Mouse (Mus musculus) heart, adult 2 months (tissue): ENCODE measurements around the gene Dohh. TPM values are rescaled to one million over a fixed set of nuclear protein-coding genes. Genes with fewer than 3 reads are reported as not detected.

Experiments
- DNase-seq, 2 experiments: peaks; one replicate each; pipeline ENCODE4 v3.0.0; 2021
- H3K27ac ChIP-seq: fragments of 200-600 bp; 2 replicates; pipeline ENCODE4 v1.8.1; 2022
- H3K27me3 ChIP-seq: fragments of 200-500 bp; 2 replicates; pipeline ENCODE4 v1.6.1; 2012; ENCODE audit warnings: mild to moderate bottlenecking, low read length, inconsistent platforms, mixed read lengths; ENCODE audit not compliant: control insufficient read depth, insufficient read depth
- H3K36me3 ChIP-seq: fragments of 200-500 bp; 2 replicates; pipeline ENCODE4 v1.6.1; 2012; ENCODE audit warnings: low read length, inconsistent platforms; ENCODE audit not compliant: control insufficient read depth, insufficient read depth
- H3K4me1 ChIP-seq: fragments of 200-500 bp; 2 replicates; pipeline ENCODE4 v1.6.1; 2011; ENCODE audit warnings: low read length; ENCODE audit not compliant: control insufficient read depth, insufficient read depth
- H3K4me3 ChIP-seq: fragments of 200-600 bp; 2 replicates; pipeline ENCODE4 v1.8.1; 2022
- H3K79me2 ChIP-seq: fragments of 200-500 bp; replicated peaks from 2 replicates; pipeline ENCODE4 v1.6.1; 2012; ENCODE audit warnings: mild to moderate bottlenecking, inconsistent platforms, low read length, moderate library complexity, mixed read lengths; ENCODE audit not compliant: control insufficient read depth, insufficient read depth
- H3K9ac ChIP-seq: fragments of 200-500 bp; 2 replicates; pipeline ENCODE4 v1.6.1; 2012; ENCODE audit warnings: low read depth, mild to moderate bottlenecking, control low read depth, inconsistent platforms, low read length, mixed read lengths
- CTCF ChIP-seq: fragments of 200-600 bp; IDR thresholded peaks from 2 replicates; pipeline ENCODE4 v1.8.1; 2022; ENCODE audit warnings: antibody characterized with exemption, mild to moderate bottlenecking, moderate library complexity
- EP300 ChIP-seq: fragments of 200-500 bp; IDR thresholded peaks from 2 replicates; pipeline ENCODE4 v1.6.1; 2011; ENCODE audit warnings: low read depth, low read length, control low read depth; ENCODE audit not compliant: insufficient read depth
- POLR2A ChIP-seq: fragments of 200-500 bp; IDR thresholded peaks from 2 replicates; pipeline ENCODE4 v1.6.1; 2011; ENCODE audit warnings: mild to moderate bottlenecking, low read depth, low read length, control low read depth; ENCODE audit not compliant: insufficient read depth
- WGBS: fragments of 180-500 bp; shearing (Covaris S2); methylation state at CpG from one replicate; pipeline ENCODE4 v1.1.7; 2018; 5-methylcytosine and 5-hydroxymethylcytosine counted together
- intact Hi-C: fragments of 180-260 bp; cut with DNase I; formaldehyde crosslinking; loops from one replicate; pipeline ENCODE4 v1.15.1; 2025
- polyA plus RNA-seq: library from polyadenylated mRNA; depleted of rRNA; stranded (reverse); fragments of >200 nt; gene quantifications from 2 replicates; pipeline ENCODE4 v1.2.3, GENCODE M21; 2012
- total RNA-seq, 2 experiments: library from RNA; stranded (reverse); gene quantifications; 2 replicates each; pipeline ENCODE4 v1.2.3; 2021

The Dohh gene
- total and polyA plus RNA-seq, 3 experiments, result 46.6 to 56.9 (median 53.8) TPM

GRCm38 (mm10) chr10:81422191-81422590 lies 38.0 kb downstream of the Dohh start:
- no peaks in the 10 kb centered on the region for H3K27me3 ChIP-seq
- peak overlapping the region; percentile 85 for H3K27ac ChIP-seq
- H3K9ac ChIP-seq, result peak overlapping the region; percentile 22
- peaks cover 40% of the 10 kb centered on the region for H3K4me1 ChIP-seq
- intact Hi-C loops, result no loop called here
- H3K79me2 ChIP-seq, result peaks cover 18% of the 10 kb centered on the region
- no peaks in the 10 kb centered on the region for H3K36me3 ChIP-seq
- whole genome bisulfite sequencing, result 58% methylated on average over 6 of the region's 6 CpGs
- peak; percentile 24 to 30 for DNase-seq
- TF ChIP-seq EP300, result no peak
- TF ChIP-seq POLR2A, result no peak
- no peak for TF ChIP-seq CTCF
- no peak overlapping the region for H3K4me3 ChIP-seq

- no peak for TF ChIP-seq POLR2A
- no peak for TF ChIP-seq CTCF
- TF ChIP-seq EP300, result no peak
- 76% methylated on average over 3 of the region's 3 CpGs for WGBS
- Histone ChIP-seq H3K27me3 (no peaks in the 10 kb centered on the region), H3K27ac (peak overlapping the region; percentile 85), H3K9ac (no peak overlapping the region), H3K36me3 (no peaks in the 10 kb centered on the region), H3K4me3 (no peak overlapping the region), H3K79me2 (peaks cover 20% of the 10 kb centered on the region), H3K4me1 (peaks cover 38% of the 10 kb centered on the region)
- intact Hi-C loops, result no loop called here
- DNase-seq, result peak; percentile 10 to 20
Observed at GRCm38 (mm10) chr10:81422661-81423217, 38.5 kb downstream of the Dohh start.

GRCm38 (mm10) chr10:81423476-81424245 lies 39.4 kb downstream of the Dohh start:
- no peaks in the 10 kb centered on the region for H3K36me3 ChIP-seq
- H3K4me3 ChIP-seq, result no peak overlapping the region; the same call in 1 of the 2 replicates
- 65% methylated on average over 4 of the region's 4 CpGs for WGBS
- H3K9ac ChIP-seq, result peak overlapping the region; percentile 32
- H3K27me3 ChIP-seq, result no peaks in the 10 kb centered on the region
- H3K79me2 ChIP-seq, result peaks cover 20% of the 10 kb centered on the region
- no peak for TF ChIP-seq POLR2A
- H3K27ac ChIP-seq, result peak overlapping the region; percentile 98
- H3K4me1 ChIP-seq, result peaks cover 36% of the 10 kb centered on the region
- intact Hi-C loops, result no loop called here
- peak; percentile 4 to 23 for DNase-seq

- peak; percentile 75 to 83 for DNase-seq
- H3K9ac ChIP-seq, result peak overlapping the region; percentile 94
- peaks cover 35% of the 10 kb centered on the region for H3K4me1 ChIP-seq
- H3K27me3 ChIP-seq, result no peaks in the 10 kb centered on the region
- H3K27ac ChIP-seq, result peak overlapping the region; percentile 98
- WGBS, result 2% methylated on average over 25 of the region's 25 CpGs
- TF ChIP-seq CTCF, result no peak
- TF ChIP-seq POLR2A, result peak; percentile 16; the same call in 1 of the 2 replicates
- no peak for TF ChIP-seq EP300
- no peaks in the 10 kb centered on the region for H3K36me3 ChIP-seq
- H3K79me2 ChIP-seq, result peaks cover 18% of the 10 kb centered on the region
- intact Hi-C loops, result loop anchor here (1.0 kb wide), 1 partner anchor 9 kb away; no protein-coding TSS in a partner anchor
- peak overlapping the region; percentile 95 for H3K4me3 ChIP-seq
Observed at GRCm38 (mm10) chr10:81424246-81425051, 40.2 kb downstream of the Dohh start.

GRCm38 (mm10) chr10:81425236-81425850 lies 41.1 kb downstream of the Dohh start:
- Histone ChIP-seq H3K9ac (peak overlapping the region; percentile 94), H3K27ac (peak overlapping the region; percentile 98), H3K79me2 (peaks cover 14% of the 10 kb centered on the region), H3K4me3 (peak overlapping the region; percentile 95), H3K27me3 (no peaks in the 10 kb centered on the region), H3K36me3 (no peaks in the 10 kb centered on the region), H3K4me1 (peaks cover 31% of the 10 kb centered on the region)
- intact Hi-C loops, result loop anchor here (1.0 kb wide), 1 partner anchor 10 kb away; no protein-coding TSS in a partner anchor
- DNase-seq, result peak; percentile 76 to 80
- 11% methylated on average over 10 of the region's 10 CpGs for WGBS
- TF ChIP-seq CTCF, result no peak
- TF ChIP-seq POLR2A, result 0 out of 2 replicates have a peak, but pooled peaks have one; percentile 39
- peak; percentile 75; the same call in 1 of the 2 replicates for TF ChIP-seq EP300
